Mouse (Mus musculus) lung, postnatal 0 days (tissue): ENCODE data around the gene Naa16. TPM values are rescaled to one million over a fixed set of nuclear protein-coding genes. Genes with fewer than 3 reads are reported as not detected.

Source experiments
- ATAC-seq: fragments of 200-750 bp; cut with Nextera tagmentation; 2 replicates; pipeline ENCODE4 v1.8.0; 2017; ENCODE audit warnings: moderate library complexity
- DNase-seq: peaks from one replicate; pipeline ENCODE4 v3.0.0-alpha.2; 2016; ENCODE audit warnings: low spot score
- H3K27ac ChIP-seq: fragments of 300-500 bp; sonication (generic); 2 replicates; pipeline ENCODE4 v1.5.1; 2014; ENCODE audit warnings: antibody characterized with exemption, mild to moderate bottlenecking, low read length, mixed read lengths
- H3K27me3 ChIP-seq: fragments of 300-500 bp; sonication (generic); replicated peaks from 2 replicates; pipeline ENCODE4 v1.6.1; 2014; ENCODE audit warnings: low read length, mixed read lengths; ENCODE audit not compliant: insufficient read depth
- H3K36me3 ChIP-seq: fragments of 300-500 bp; sonication (generic); 2 replicates; pipeline ENCODE4 v1.6.1; 2014; ENCODE audit warnings: low read length, mixed read lengths; ENCODE audit not compliant: insufficient read depth
- H3K4me1 ChIP-seq: fragments of 300-500 bp; sonication (generic); 2 replicates; pipeline ENCODE4 v1.6.1; 2014; ENCODE audit warnings: antibody characterized with exemption, low read depth, low read length, mixed read lengths; ENCODE audit not compliant: insufficient read depth
- H3K4me2 ChIP-seq: fragments of 300-500 bp; sonication (generic); replicated peaks from 2 replicates; pipeline ENCODE4 v1.6.1; 2014; ENCODE audit warnings: low read depth, mild to moderate bottlenecking, low read length, moderate library complexity, mixed read lengths
- H3K4me3 ChIP-seq: fragments of 300-500 bp; sonication (generic); 2 replicates; pipeline ENCODE4 v1.5.1; 2014; ENCODE audit warnings: low read depth, low read length
- H3K9ac ChIP-seq: fragments of 300-500 bp; sonication (generic); replicated peaks from 2 replicates; pipeline ENCODE4 v1.6.1; 2014; ENCODE audit warnings: low read depth, mild to moderate bottlenecking
- H3K9me3 ChIP-seq: fragments of 300-500 bp; sonication (generic); 2 replicates; pipeline ENCODE4 v1.6.1; 2016; ENCODE audit warnings: low read length, mixed read lengths
- CTCF ChIP-seq: IDR thresholded peaks from 2 replicates; pipeline ENCODE4 v1.5.1; 2016; ENCODE audit warnings: antibody characterized with exemption, mild to moderate bottlenecking
- EP300 ChIP-seq: IDR thresholded peaks from 2 replicates; pipeline ENCODE4 v1.6.1; 2016; ENCODE audit warnings: antibody characterized with exemption, mild to moderate bottlenecking, control low read depth
- WGBS: fragments of 180-500 bp; shearing (Covaris S2); extraction: QIAGEN DNeasy Blood & Tissue Kit; methylation state at CpG from one replicate; pipeline ENCODE4 v1.1.7; 2014; 5-methylcytosine and 5-hydroxymethylcytosine counted together
- polyA plus RNA-seq: library from polyadenylated mRNA; unstranded; fragments of >200 nt; fragmentation: Nextera tagmentation; extraction: Ambion mirVana; gene quantifications from 2 replicates; pipeline ENCODE4 v1.2.1, GENCODE M21; 2015

Gene Naa16
- polyA plus RNA-seq, 1 experiment from 2014 or later: 24.0 TPM

DNA sequence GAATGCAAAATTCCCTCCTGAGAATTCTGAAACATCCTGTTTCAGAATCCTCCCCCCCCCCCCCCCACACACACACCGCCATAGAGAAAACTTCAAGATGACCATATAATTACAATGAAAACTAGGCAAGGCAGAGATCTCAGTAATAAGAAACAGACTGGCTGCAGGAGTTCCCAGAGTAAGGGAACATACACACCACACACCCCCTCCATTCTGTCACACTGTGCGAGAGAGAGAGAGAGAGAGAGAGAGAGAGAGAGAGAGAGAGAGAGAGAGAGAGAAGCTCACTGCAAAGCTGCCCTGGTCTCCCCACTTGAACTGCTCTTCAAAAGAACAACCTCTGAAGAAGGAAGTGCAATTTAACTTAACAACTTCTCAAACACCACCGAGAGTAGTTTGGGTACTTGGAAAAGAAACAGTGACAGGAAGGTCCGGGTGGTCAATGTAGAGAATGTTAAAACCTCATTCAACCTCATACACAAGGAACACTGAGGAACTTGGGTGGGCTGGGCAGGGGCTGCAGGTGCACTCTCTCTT, 78.6 kb downstream of the Naa16 start:
- H3K27me3 ChIP-seq: no peaks in the 10 kb centered on the region
- no peaks in the 10 kb centered on the region for H3K36me3 ChIP-seq
- H3K9ac ChIP-seq: no peak overlapping the region
- no peak overlapping the region for H3K4me2 ChIP-seq
- H3K27ac ChIP-seq: no peak overlapping the region
- no peaks in the 10 kb centered on the region for H3K9me3 ChIP-seq
- TF ChIP-seq CTCF: no peak
- TF ChIP-seq EP300: no peak
- peak; percentile 60 for DNase-seq
- WGBS: 38% methylated on average over 4 of the region's 4 CpGs
- ATAC-seq: peak; percentile 50; the same call in 1 of the 2 replicates
- no peaks in the 10 kb centered on the region for H3K4me1 ChIP-seq
- no peak overlapping the region for H3K4me3 ChIP-seq

DNA sequence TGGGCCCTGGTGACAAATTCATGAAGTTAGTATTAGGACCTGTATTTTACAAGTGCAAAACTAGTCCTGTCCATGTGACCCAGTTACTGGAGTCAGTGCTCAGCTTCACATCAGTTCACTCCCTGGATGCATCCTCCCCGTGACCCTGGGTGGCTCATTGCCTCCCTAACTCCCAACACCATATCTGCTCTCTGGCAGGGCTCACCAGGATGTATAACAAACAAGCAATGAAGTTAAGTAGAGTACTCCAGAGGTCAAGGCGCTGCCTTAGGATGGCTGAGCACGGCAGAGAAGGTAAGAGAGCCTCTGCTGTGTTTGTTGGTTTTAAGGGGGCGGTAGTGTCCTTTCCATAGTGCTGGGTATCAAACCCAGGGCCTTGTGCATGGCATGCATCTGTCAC, 81.5 kb downstream of the Naa16 start:
- no peak overlapping the region for H3K4me3 ChIP-seq
- no peak for DNase-seq
- TF ChIP-seq CTCF (no peak), EP300 (no peak)
- no peak overlapping the region for H3K4me2 ChIP-seq
- no peak overlapping the region for H3K9ac ChIP-seq
- H3K27ac ChIP-seq: no peak overlapping the region
- H3K27me3 ChIP-seq: no peaks in the 10 kb centered on the region
- H3K4me1 ChIP-seq: no peaks in the 10 kb centered on the region
- H3K9me3 ChIP-seq: no peaks in the 10 kb centered on the region
- no peak for ATAC-seq
- WGBS: 54% methylated on average over 4 of the region's 4 CpGs
- H3K36me3 ChIP-seq: no peaks in the 10 kb centered on the region

DNA sequence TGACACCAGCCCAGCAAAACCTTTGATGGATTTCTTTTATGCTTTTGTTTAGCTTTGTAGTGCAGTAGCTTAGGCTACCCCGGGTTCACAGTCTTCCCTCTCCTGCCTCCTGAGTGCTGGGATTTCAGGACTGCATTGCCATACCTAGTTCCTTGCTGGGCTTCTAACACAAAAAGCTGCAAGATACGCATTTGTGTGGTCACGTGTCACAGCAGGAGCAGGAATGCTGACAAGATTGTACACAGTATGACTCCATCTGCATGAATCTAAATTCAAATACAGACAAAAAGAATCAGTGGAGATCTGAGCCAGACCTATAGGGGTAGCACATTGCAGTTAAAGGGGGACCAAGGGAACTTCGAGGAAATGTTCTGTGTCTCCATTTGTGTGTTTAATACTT, 82.2 kb downstream of the Naa16 start:
- no peak overlapping the region for H3K4me2 ChIP-seq
- H3K4me3 ChIP-seq: no peak overlapping the region
- DNase-seq (no peak), ATAC-seq (no peak)
- H3K27ac ChIP-seq: no peak overlapping the region
- TF ChIP-seq CTCF (no peak), EP300 (no peak)
- H3K9ac ChIP-seq: no peak overlapping the region
- H3K9me3 ChIP-seq: no peaks in the 10 kb centered on the region
- WGBS: 63% methylated on average over 4 of the region's 4 CpGs
- no peaks in the 10 kb centered on the region for H3K36me3 ChIP-seq
- H3K4me1 ChIP-seq: no peaks in the 10 kb centered on the region
- H3K27me3 ChIP-seq: no peaks in the 10 kb centered on the region

DNA sequence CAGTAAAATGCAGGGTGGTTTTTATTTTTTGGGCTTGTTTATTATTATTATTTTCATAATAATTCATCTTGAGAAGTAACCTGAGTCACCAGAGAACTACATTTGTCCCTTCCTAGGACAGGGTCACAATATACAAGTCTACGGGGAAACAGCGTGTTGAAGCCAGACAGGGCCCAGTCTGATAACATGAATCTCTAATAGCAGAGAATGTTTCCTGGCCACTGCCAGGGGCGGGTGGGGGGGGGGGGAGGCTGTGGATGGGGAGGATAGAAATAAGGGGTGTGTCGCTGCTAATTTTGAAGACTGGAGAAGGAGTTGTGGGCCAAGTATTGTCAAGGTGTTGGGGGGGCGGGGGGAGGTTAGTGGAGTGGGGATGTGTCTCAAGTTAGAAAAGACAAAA, 82.7 kb downstream of the Naa16 start:
- Histone ChIP-seq H3K9me3 (no peaks in the 10 kb centered on the region), H3K27me3 (no peaks in the 10 kb centered on the region), H3K4me2 (no peak overlapping the region), H3K4me3 (no peak overlapping the region), H3K27ac (no peak overlapping the region), H3K9ac (no peak overlapping the region), H3K4me1 (no peaks in the 10 kb centered on the region), H3K36me3 (no peaks in the 10 kb centered on the region)
- DNase-seq: no peak
- WGBS: 69% methylated on average over 5 of the region's 5 CpGs
- TF ChIP-seq CTCF (no peak), EP300 (no peak)
- ATAC-seq: no peak

DNA sequence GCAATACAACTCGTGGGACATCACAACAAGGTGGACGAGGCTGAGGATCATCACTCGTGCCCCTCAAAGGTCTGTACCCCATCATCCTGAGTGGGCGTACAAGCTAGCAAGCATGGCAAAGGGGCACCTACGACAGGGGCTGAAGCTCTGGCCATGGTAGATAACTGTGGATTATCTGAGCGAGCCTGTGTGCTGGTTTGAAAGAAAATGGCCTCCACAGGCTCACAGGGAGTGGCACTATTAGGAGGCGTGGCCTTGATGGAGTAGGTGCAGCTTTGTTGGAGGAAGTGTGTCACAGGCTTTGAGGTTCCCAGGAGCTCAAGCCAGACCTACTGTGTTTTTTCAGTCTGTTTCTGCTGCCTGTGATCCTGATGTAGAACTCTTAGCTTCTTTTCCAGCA, 83.4 kb downstream of the Naa16 start:
- Histone ChIP-seq H3K4me1 (no peaks in the 10 kb centered on the region), H3K27me3 (no peaks in the 10 kb centered on the region), H3K9me3 (no peaks in the 10 kb centered on the region), H3K4me2 (no peak overlapping the region), H3K27ac (no peak overlapping the region), H3K9ac (no peak overlapping the region), H3K36me3 (no peaks in the 10 kb centered on the region), H3K4me3 (no peak overlapping the region)
- 89% methylated on average over 7 of the region's 7 CpGs for WGBS
- TF ChIP-seq EP300 (no peak), CTCF (no peak)
- peak; percentile 4 for DNase-seq
- no peak for ATAC-seq

DNA sequence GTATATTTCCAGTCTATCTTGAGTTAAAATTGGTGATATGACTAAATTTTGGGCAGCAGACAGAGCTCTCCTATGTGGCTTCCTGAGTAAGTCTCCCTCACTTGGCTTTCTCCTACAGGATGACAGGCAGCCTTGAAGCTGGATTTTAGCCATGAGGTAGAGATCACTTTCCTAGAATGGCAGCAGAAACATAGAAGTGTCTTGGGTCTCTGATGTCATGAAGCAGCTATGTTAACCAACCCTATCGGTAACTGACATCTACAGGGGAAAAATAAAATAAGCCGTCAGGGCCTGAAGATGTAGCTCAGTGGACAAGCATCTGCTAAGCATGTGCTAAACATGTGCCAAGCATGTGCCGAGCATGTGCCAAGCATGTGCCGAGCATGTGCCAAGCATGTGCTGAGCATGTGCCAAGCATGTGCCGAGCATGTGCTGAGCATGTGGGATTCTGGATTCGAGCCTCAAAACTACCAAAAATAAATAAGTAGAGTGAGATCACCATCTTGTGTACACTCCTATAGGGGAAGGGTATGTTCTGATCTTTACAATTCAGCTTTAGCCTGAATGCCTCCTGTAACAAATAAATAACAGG, 85.6 kb downstream of the Naa16 start:
- Histone ChIP-seq H3K27ac (no peak overlapping the region), H3K9me3 (no peaks in the 10 kb centered on the region), H3K4me1 (peaks cover 3% of the 10 kb centered on the region; the same call in 1 of the 2 replicates), H3K4me3 (no peak overlapping the region), H3K4me2 (no peak overlapping the region), H3K9ac (no peak overlapping the region), H3K36me3 (no peaks in the 10 kb centered on the region), H3K27me3 (no peaks in the 10 kb centered on the region)
- TF ChIP-seq EP300 (no peak), CTCF (no peak)
- peak; percentile 4 for DNase-seq
- WGBS: 83% methylated on average over 6 of the region's 6 CpGs
- no peak for ATAC-seq

DNA sequence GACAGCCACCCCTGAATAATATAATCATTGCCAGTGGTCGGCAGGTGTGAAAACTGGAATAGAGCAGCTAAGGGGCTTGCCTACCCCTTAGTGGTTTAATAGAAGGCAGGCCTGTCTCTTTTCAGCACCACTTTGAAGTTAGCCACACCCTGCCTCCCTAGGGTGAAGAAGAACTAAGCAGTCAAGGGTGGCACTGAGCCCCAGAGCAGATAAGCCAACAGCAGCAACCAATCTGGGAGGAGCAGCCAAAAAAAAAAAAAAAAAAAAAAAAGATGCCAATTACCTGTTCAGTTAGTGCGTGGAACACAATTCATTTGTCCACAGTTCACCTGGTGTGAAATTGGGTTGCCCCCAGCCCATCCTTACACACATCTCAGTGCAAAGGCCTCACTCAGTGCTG, 87.4 kb downstream of the Naa16 start:
- no peak overlapping the region for H3K9ac ChIP-seq
- H3K27ac ChIP-seq: no peak overlapping the region
- H3K4me3 ChIP-seq: no peak overlapping the region
- no peaks in the 10 kb centered on the region for H3K9me3 ChIP-seq
- DNase-seq (peak; percentile 4), ATAC-seq (no peak)
- H3K4me1 ChIP-seq: peaks cover 3% of the 10 kb centered on the region; the same call in 1 of the 2 replicates
- WGBS: 75% methylated on average over 2 of the region's 2 CpGs
- H3K36me3 ChIP-seq: no peaks in the 10 kb centered on the region
- H3K4me2 ChIP-seq: no peak overlapping the region
- TF ChIP-seq CTCF (no peak), EP300 (no peak)
- H3K27me3 ChIP-seq: no peaks in the 10 kb centered on the region
